Mouse (Mus musculus) MEL (cell line): ENCODE measurements around the gene S100a5. TPM values are rescaled to one million over a fixed set of nuclear protein-coding genes. Genes with fewer than 3 reads are reported as not detected.

Experiments used
- DNase-seq: peaks from one replicate; pipeline ENCODE4 v3.0.0; 2011; ENCODE audit warnings: low read depth, low spot score
- H3K27ac ChIP-seq: 2 replicates; pipeline ENCODE4 v1.5.1; 2012; ENCODE audit warnings: low read depth, mild to moderate bottlenecking, control low read depth, low read length, moderate library complexity; ENCODE audit not compliant: control insufficient read depth
- H3K27me3 ChIP-seq, 2 experiments: fragments of 150-350 bp in 1 of 2; sonication (generic) in 1 of 2; 2 replicates each; pipeline ENCODE4 v1.6.1; 2012; ENCODE audit warnings: low read length in 2 of 2, mild to moderate bottlenecking in 2 of 2, improper control_type of control experiment in 1 of 2, moderate library complexity in 1 of 2; ENCODE audit not compliant: insufficient read depth in 2 of 2, control insufficient read depth in 1 of 2
- H3K36me3 ChIP-seq, 2 experiments: 2 replicates each; pipeline ENCODE4 v1.6.1; 2012 to 2014; ENCODE audit warnings: low read length in 2 of 2, improper control_type of control experiment in 1 of 2, inconsistent platforms in 1 of 2, mild to moderate bottlenecking in 1 of 2; ENCODE audit not compliant: insufficient read depth in 2 of 2, control insufficient read depth in 1 of 2
- H3K4me1 ChIP-seq, 2 experiments: fragments of 150-350 bp in 1 of 2; sonication (generic) in 1 of 2; 2 replicates each; pipeline ENCODE4 v1.6.1; 2012; ENCODE audit warnings: low read length in 2 of 2, improper control_type of control experiment in 1 of 2, mild to moderate bottlenecking in 1 of 2; ENCODE audit not compliant: insufficient read depth in 2 of 2, control insufficient read depth in 1 of 2
- H3K4me3 ChIP-seq, 2 experiments: fragments of 150-350 bp in 1 of 2; sonication (generic) in 1 of 2; 2 replicates each; pipeline ENCODE4 v1.5.1; 2012; ENCODE audit warnings: low read depth in 2 of 2, low read length in 2 of 2, mild to moderate bottlenecking in 2 of 2, moderate library complexity in 2 of 2, control low read depth in 1 of 2, improper control_type of control experiment in 1 of 2; ENCODE audit not compliant: control insufficient read depth in 1 of 2, insufficient read depth in 1 of 2
- H3K79me2 ChIP-seq: 2 replicates; pipeline ENCODE4 v1.6.1; 2012; ENCODE audit warnings: mild to moderate bottlenecking, low read length, moderate library complexity; ENCODE audit not compliant: control insufficient read depth, poor library complexity, insufficient read depth
- H3K9ac ChIP-seq: 2 replicates; pipeline ENCODE4 v1.6.1; 2012; ENCODE audit warnings: low read depth, mild to moderate bottlenecking, control low read depth, low read length, moderate library complexity; ENCODE audit not compliant: control insufficient read depth, poor library complexity, severe bottlenecking
- H3K9me3 ChIP-seq: fragments of 150-350 bp; sonication (generic); replicated peaks from 2 replicates; pipeline ENCODE4 v1.6.1; 2012; ENCODE audit warnings: mild to moderate bottlenecking, low read length, improper control_type of control experiment, moderate library complexity; ENCODE audit not compliant: insufficient read depth
- BHLHE40 ChIP-seq: IDR thresholded peaks from 2 replicates; pipeline ENCODE4 v1.6.1; 2012; ENCODE audit warnings: low read depth, mild to moderate bottlenecking, inconsistent platforms, low read length, improper control_type of control experiment, borderline replicate concordance
- CTCF ChIP-seq, 3 experiments: IDR thresholded peaks in 2 of 3; conservative IDR thresholded peaks in 1 of 3; 2 replicates each; pipeline ENCODE4 v1.5.1; 2011 to 2012; ENCODE audit warnings: low read length in 3 of 3, low read depth in 2 of 3, mild to moderate bottlenecking in 2 of 3, improper control_type of control experiment in 1 of 3, inconsistent platforms in 1 of 3, mixed read lengths in 1 of 3, moderate library complexity in 1 of 3; ENCODE audit not compliant: control insufficient read depth in 1 of 3, insufficient read depth in 1 of 3, poor library complexity in 1 of 3, severe bottlenecking in 1 of 3
- EP300 ChIP-seq, 2 experiments: IDR thresholded peaks; 2 replicates each; pipeline ENCODE4 v1.6.1; 2011; ENCODE audit warnings: improper control_type of control experiment in 2 of 2, low read length in 2 of 2, low read depth in 1 of 2, mild to moderate bottlenecking in 1 of 2
- ETS1 ChIP-seq: IDR thresholded peaks from 2 replicates; pipeline ENCODE4 v1.6.1; 2012; ENCODE audit warnings: low read depth, mild to moderate bottlenecking, inconsistent platforms, low read length, improper control_type of control experiment, moderate library complexity
- GATA1 ChIP-seq: IDR thresholded peaks from 2 replicates; pipeline ENCODE4 v1.6.1; 2011; ENCODE audit warnings: low read depth, low read length, improper control_type of control experiment
- HCFC1 ChIP-seq: IDR thresholded peaks from 2 replicates; pipeline ENCODE4 v1.6.1; 2012; ENCODE audit warnings: low read depth, mild to moderate bottlenecking, inconsistent platforms, low read length, improper control_type of control experiment, moderate library complexity
- KAT2A ChIP-seq: conservative IDR thresholded peaks from 2 replicates; pipeline ENCODE4 v1.6.1; 2012; ENCODE audit warnings: low read depth, low read length, improper control_type of control experiment, inconsistent platforms
- MAX ChIP-seq: IDR thresholded peaks from 2 replicates; pipeline ENCODE4 v1.6.1; 2011; ENCODE audit warnings: low read length, improper control_type of control experiment
- MAZ ChIP-seq: IDR thresholded peaks from 2 replicates; pipeline ENCODE4 v1.6.1; 2012; ENCODE audit warnings: low read depth, mild to moderate bottlenecking, inconsistent platforms, low read length, improper control_type of control experiment
- MEF2A ChIP-seq: IDR thresholded peaks from 2 replicates; pipeline ENCODE4 v1.6.1; 2014; ENCODE audit warnings: low read depth, mild to moderate bottlenecking, inconsistent platforms, low read length, improper control_type of control experiment; ENCODE audit not compliant: poor library complexity, insufficient replicate concordance, severe bottlenecking; ENCODE audit errors: extremely low read depth
- MYC ChIP-seq: IDR thresholded peaks from 2 replicates; pipeline ENCODE4 v1.6.1; 2011; ENCODE audit warnings: low read depth, mild to moderate bottlenecking, low read length, improper control_type of control experiment, moderate library complexity
- POLR2AphosphoS2 ChIP-seq: IDR thresholded peaks from 2 replicates; pipeline ENCODE4 v1.6.1; 2011; ENCODE audit warnings: low read length, improper control_type of control experiment
- RAD21 ChIP-seq: IDR thresholded peaks from 2 replicates; pipeline ENCODE4 v1.6.1; 2011; ENCODE audit warnings: mild to moderate bottlenecking, low read depth, low read length, improper control_type of control experiment
- RCOR1 ChIP-seq: IDR thresholded peaks from 2 replicates; pipeline ENCODE4 v1.6.1; 2012; ENCODE audit warnings: low read depth, mild to moderate bottlenecking, inconsistent platforms, low read length, improper control_type of control experiment
- SIN3A ChIP-seq: IDR thresholded peaks from 2 replicates; pipeline ENCODE4 v1.6.1; 2012; ENCODE audit warnings: low read length, improper control_type of control experiment, inconsistent platforms
- SMC3 ChIP-seq: IDR thresholded peaks from 2 replicates; pipeline ENCODE4 v1.6.1; 2011; ENCODE audit warnings: low read depth, low read length, improper control_type of control experiment
- UBTF ChIP-seq: IDR thresholded peaks from 2 replicates; pipeline ENCODE4 v1.6.1; 2012; ENCODE audit warnings: low read depth, mild to moderate bottlenecking, inconsistent platforms, low read length, improper control_type of control experiment, moderate library complexity, borderline replicate concordance; ENCODE audit not compliant: insufficient read depth
- ZC3H11A ChIP-seq: IDR thresholded peaks from 2 replicates; pipeline ENCODE4 v1.6.1; 2012; ENCODE audit warnings: low read depth, mild to moderate bottlenecking, inconsistent platforms, low read length, improper control_type of control experiment
- ZMIZ1 ChIP-seq: IDR thresholded peaks from 2 replicates; pipeline ENCODE4 v1.6.1; 2012; ENCODE audit warnings: low read depth, mild to moderate bottlenecking, inconsistent platforms, low read length, improper control_type of control experiment, moderate library complexity
- polyA plus RNA-seq, 2 experiments: library from polyadenylated mRNA; stranded (reverse) in 1 of 2; unstranded in 1 of 2; fragments of >175 nt in 1 of 2; fragments of >200 nt in 1 of 2; gene quantifications; 2 replicates each; pipeline versions ENCODE4 v1.2.1 to v1.2.4; 2012; ENCODE audit warnings: low replicate concordance in 2 of 2, low read depth in 1 of 2; ENCODE audit not compliant: insufficient read length in 2 of 2, insufficient read depth in 1 of 2, missing spikeins in 1 of 2
- total RNA-seq: library from RNA; depleted of rRNA; stranded (reverse); fragments of 300-350 nt; gene quantifications from 2 replicates; pipeline ENCODE4 v1.2.3, GENCODE M21; 2012

The S100a5 gene
- total and polyA plus RNA-seq, 3 experiments = not detected

GRCm38 (mm10) chr3:90581141-90581540 is 27.2 kb upstream of the S100a5 start:
- no peaks in the 10 kb centered on the region for H3K9me3 ChIP-seq
- no peak overlapping the region for H3K4me3 ChIP-seq
- peaks cover 0 to under 1% of the 10 kb centered on the region in 2 experiments; a peak in 1 of 4 replicates for H3K36me3 ChIP-seq
- TF ChIP-seq KAT2A (no peak), ZMIZ1 (no peak), MYC (no peak), GATA1 (no peak), EP300 (IDR thresholded peaks at IDR 0.05; ENCODE audit: low read depth in 1 of 2, low read length in 2 of 2) (no peak), HCFC1 (no peak), MAZ (no peak), ETS1 (no peak), MEF2A (no peak), ZC3H11A (no peak), UBTF (no peak), POLR2AphosphoS2 (no peak), MAX (no peak), SIN3A (no peak), BHLHE40 (no peak)
- no peak for DNase-seq
- no peaks in the 10 kb centered on the region for H3K79me2 ChIP-seq
- no peak overlapping the region for H3K9ac ChIP-seq
- peaks cover 0 to 7% of the 10 kb centered on the region in 2 experiments; a peak in 2 of 4 replicates for H3K4me1 ChIP-seq
- no peak overlapping the region for H3K27ac ChIP-seq
- H3K27me3 ChIP-seq = peaks cover 12 to 14% of the 10 kb centered on the region in 2 experiments

GRCm38 (mm10) chr3:90582156-90582555 is 26.2 kb upstream of the S100a5 start:
- peaks cover 0 to 5% of the 10 kb centered on the region in 2 experiments; a peak in 2 of 4 replicates for H3K36me3 ChIP-seq
- TF ChIP-seq RCOR1 (no peak), ZC3H11A (peak; percentile 35; the same call in 1 of the 2 replicates), SMC3 (peak; percentile 61), RAD21 (peak; percentile 39), CTCF (IDR thresholded peaks at IDR 0.05 in 2 of 3, conservative IDR thresholded peaks at IDR 0.05 in 1 of 3; ENCODE audit: control insufficient read depth in 1 of 3, insufficient read depth in 1 of 3, low read depth in 2 of 3, low read length in 3 of 3, poor library complexity in 1 of 3, severe bottlenecking in 1 of 3) (peak; percentile 62 to 74 (median 68))
- TF ChIP-seq, all 39 proteins: peak for 4
- H3K9me3 ChIP-seq = no peaks in the 10 kb centered on the region
- H3K4me3 ChIP-seq = no peak overlapping the region
- no peaks in the 10 kb centered on the region for H3K79me2 ChIP-seq
- peaks cover 0 to 16% of the 10 kb centered on the region in 2 experiments; a peak in 2 of 4 replicates for H3K4me1 ChIP-seq
- H3K27me3 ChIP-seq = peaks cover 11 to 12% of the 10 kb centered on the region in 2 experiments
- H3K9ac ChIP-seq = no peak overlapping the region
- no peak overlapping the region for H3K27ac ChIP-seq
- peak; percentile 30 for DNase-seq
